Mouse (Mus musculus) stomach, embryonic 14.5 days (tissue): ENCODE data around the gene Fcgr1. TPM values are rescaled to one million over a fixed set of nuclear protein-coding genes. Genes with fewer than 3 reads are reported as not detected.
A peak's percentile ranks its signal among the peaks of the same experiment; 100 is the strongest.
"Not testable (repeated sequence)": the region's sequence is repeated elsewhere in the genome, so short reads cannot be mapped to it uniquely, and the experiment has no call there.

Experiments
- ATAC-seq: fragments of 200-750 bp; cut with Nextera tagmentation; 2 replicates; pipeline ENCODE4 v1.8.0; 2017; ENCODE audit warnings: low read depth, moderate TSS enrichment; ENCODE audit not compliant: insufficient number of reproducible peaks, insufficient read depth, low FRiP score
- H3K27ac ChIP-seq: fragments of 300-500 bp; sonication (generic); 2 replicates; pipeline ENCODE4 v1.5.1; 2014; ENCODE audit warnings: mild to moderate bottlenecking, low read length, moderate library complexity, mixed read lengths
- H3K27me3 ChIP-seq: fragments of 300-500 bp; sonication (generic); 2 replicates; pipeline ENCODE4 v1.6.1; 2014; ENCODE audit warnings: low read length, control low read depth, mixed read lengths; ENCODE audit not compliant: control insufficient read depth, insufficient read depth
- H3K36me3 ChIP-seq: fragments of 300-500 bp; sonication (generic); 2 replicates; pipeline ENCODE4 v1.6.1; 2014; ENCODE audit warnings: mild to moderate bottlenecking, control low read depth, low read length, moderate library complexity, mixed read lengths; ENCODE audit not compliant: control insufficient read depth, insufficient read depth
- H3K4me1 ChIP-seq: fragments of 300-500 bp; sonication (generic); 2 replicates; pipeline ENCODE4 v1.6.1; 2014; ENCODE audit warnings: low read length, control low read depth, mixed read lengths; ENCODE audit not compliant: control insufficient read depth, insufficient read depth
- H3K4me2 ChIP-seq: fragments of 300-500 bp; sonication (generic); replicated peaks from 2 replicates; pipeline ENCODE4 v1.6.1; 2014; ENCODE audit warnings: low read depth, low read length, control low read depth
- H3K4me3 ChIP-seq: fragments of 300-500 bp; sonication (generic); 2 replicates; pipeline ENCODE4 v1.5.1; 2014; ENCODE audit warnings: low read depth, low read length, control low read depth
- H3K9ac ChIP-seq: fragments of 300-500 bp; sonication (generic); replicated peaks from 2 replicates; pipeline ENCODE4 v1.6.1; 2014; ENCODE audit warnings: low read depth, mild to moderate bottlenecking, control low read depth, low read length, moderate library complexity, mixed read lengths
- H3K9me3 ChIP-seq: fragments of 300-500 bp; sonication (generic); 2 replicates; pipeline ENCODE4 v1.6.1; 2016; ENCODE audit warnings: low read depth, low read length, control low read depth; ENCODE audit not compliant: control insufficient read depth
- WGBS: fragments of 180-500 bp; shearing (Covaris S2); extraction: QIAGEN DNeasy Blood & Tissue Kit; methylation state at CpG from one replicate; pipeline ENCODE4 v1.1.7; 2014; 5-methylcytosine and 5-hydroxymethylcytosine counted together
- polyA plus RNA-seq: library from polyadenylated mRNA; unstranded; fragments of >200 nt; fragmentation: Nextera tagmentation; extraction: Ambion mirVana; gene quantifications from 2 replicates; pipeline ENCODE4 v1.2.1, GENCODE M21; 2014

Fcgr1 gene
- polyA plus RNA-seq, 1 experiment from 2014 or later: 3.8 TPM

DNA sequence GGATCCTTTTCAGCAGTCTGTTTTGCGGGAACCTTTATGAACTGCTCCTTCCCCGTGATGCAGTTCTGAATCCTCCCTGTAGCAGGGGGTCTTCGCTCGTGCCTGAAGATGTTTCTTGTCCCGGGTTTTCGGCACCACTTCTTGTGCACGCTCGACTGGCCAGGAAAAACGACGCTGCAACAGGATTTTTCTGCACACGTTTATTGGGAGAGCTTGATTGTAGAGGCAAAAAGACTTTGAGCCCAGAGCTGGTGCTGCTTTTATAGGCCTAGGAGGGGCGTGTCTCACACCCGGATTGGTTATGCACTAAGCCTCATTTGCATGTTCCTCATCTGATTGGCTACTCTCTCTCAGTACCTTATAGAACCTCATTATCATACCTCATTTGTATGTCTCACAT is 26.2 kb upstream of the Fcgr1 start:
- not testable (repeated sequence) for H3K4me3 ChIP-seq, H3K27ac ChIP-seq, ATAC-seq, H3K36me3 ChIP-seq, H3K4me2 ChIP-seq, H3K27me3 ChIP-seq, H3K9me3 ChIP-seq, H3K4me1 ChIP-seq, H3K9ac ChIP-seq
- 95% methylated on average over 11 of the region's 13 CpGs for WGBS

DNA sequence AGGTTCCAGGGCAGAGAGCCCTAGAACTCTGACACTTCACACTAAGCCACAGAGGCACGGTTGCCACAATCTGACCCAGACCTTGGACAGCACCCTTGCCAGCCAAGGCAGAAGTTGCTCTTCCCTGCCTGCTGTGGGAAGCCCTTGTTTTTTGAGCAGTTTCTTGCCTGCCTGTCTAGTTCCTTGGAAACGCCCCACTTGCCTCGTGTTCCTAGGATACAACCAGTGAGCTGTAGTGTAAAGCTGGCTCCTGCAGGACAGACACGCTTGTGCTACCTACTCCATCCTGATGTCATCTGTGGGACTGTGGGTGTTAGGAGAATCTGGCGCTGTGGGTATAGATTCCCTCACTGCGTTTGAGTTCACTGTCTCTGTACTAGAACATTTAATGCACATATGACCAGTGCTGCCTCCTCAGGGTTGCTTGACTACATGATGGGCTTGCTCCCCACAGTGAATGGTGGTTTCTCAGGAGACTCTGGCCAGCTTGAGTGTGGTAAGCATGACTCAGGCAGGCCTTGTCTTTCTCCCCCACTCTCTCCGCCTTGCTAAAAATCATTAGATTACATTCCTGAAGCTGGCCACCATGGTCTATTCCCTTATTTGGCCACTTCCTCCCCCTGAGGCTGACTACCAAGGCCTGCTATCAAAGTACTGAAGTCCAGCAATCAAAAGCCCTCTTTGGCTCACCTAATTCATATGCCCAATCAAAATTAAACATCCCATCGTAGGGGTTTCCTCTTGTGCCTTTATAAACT is 18.8 kb upstream of the Fcgr1 start:
- Histone ChIP-seq H3K4me2 (no peak overlapping the region), H3K9me3 (no peaks in the 10 kb centered on the region), H3K4me3 (no peak overlapping the region), H3K9ac (no peak overlapping the region), H3K27me3 (no peaks in the 10 kb centered on the region), H3K27ac (no peak overlapping the region), H3K4me1 (no peaks in the 10 kb centered on the region), H3K36me3 (no peaks in the 10 kb centered on the region)
- no peak for ATAC-seq
- 64% methylated on average over 8 of the region's 8 CpGs for WGBS

- Histone ChIP-seq H3K27me3 (no peaks in the 10 kb centered on the region), H3K4me3 (no peak overlapping the region), H3K4me1 (no peaks in the 10 kb centered on the region), H3K4me2 (no peak overlapping the region), H3K9ac (no peak overlapping the region), H3K27ac (no peak overlapping the region), H3K36me3 (no peaks in the 10 kb centered on the region), H3K9me3 (no peaks in the 10 kb centered on the region)
- no peak for ATAC-seq
- 43% methylated on average over 3 of the region's 3 CpGs for WGBS
Measured at GRCm38 (mm10) chr3:96309441-96309840, 15.7 kb upstream of the Fcgr1 start.

DNA sequence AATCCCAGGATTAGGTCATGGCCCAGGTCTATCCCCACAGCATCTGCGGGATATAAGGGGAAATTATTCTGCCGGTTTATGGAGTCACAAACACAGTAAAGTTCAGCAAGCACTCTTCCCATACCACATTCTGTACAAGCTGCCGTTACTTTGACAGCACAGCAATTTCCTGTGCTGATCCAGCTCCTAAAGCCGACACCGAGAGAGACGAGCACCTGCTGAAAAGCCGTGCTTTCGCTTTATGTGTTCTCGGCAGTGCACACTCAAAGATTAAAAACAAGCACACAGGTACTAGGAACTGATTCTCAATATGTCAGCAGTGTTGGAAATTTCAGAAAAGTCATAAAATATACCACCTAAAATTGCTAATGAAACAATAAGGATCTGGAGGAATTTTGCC is 12.7 kb upstream of the Fcgr1 start:
- Histone ChIP-seq H3K36me3 (no peaks in the 10 kb centered on the region), H3K9me3 (no peaks in the 10 kb centered on the region), H3K4me1 (no peaks in the 10 kb centered on the region), H3K4me2 (no peak overlapping the region), H3K27ac (no peak overlapping the region), H3K4me3 (no peak overlapping the region), H3K27me3 (no peaks in the 10 kb centered on the region), H3K9ac (no peak overlapping the region)
- 66% methylated on average over 9 of the region's 9 CpGs for WGBS
- ATAC-seq: no peak

DNA sequence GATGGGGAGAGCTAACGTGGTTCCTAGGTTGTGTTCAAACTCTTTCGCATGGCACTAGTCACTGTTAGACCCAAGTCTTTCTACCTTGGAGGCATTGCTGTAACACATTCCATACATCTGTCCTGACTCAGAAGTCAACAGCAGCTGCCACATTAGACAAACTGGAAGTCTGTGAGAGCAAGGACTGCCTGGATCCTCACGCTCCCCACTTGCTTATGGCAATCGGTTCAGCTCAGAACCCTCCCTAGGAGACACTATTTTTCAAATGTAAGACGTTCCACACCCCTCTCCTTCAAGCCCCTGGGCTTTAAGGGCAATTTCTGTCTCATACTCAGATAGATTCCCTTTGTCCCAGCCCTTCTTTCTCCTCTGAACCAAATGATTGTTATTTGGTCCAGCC is 8.3 kb upstream of the Fcgr1 start:
- Histone ChIP-seq H3K36me3 (no peaks in the 10 kb centered on the region), H3K27me3 (no peaks in the 10 kb centered on the region), H3K27ac (no peak overlapping the region), H3K4me2 (no peak overlapping the region), H3K4me3 (no peak overlapping the region), H3K4me1 (no peaks in the 10 kb centered on the region), H3K9ac (no peak overlapping the region), H3K9me3 (no peaks in the 10 kb centered on the region)
- no peak for ATAC-seq
- 81% methylated on average over 5 of the region's 5 CpGs for WGBS

DNA sequence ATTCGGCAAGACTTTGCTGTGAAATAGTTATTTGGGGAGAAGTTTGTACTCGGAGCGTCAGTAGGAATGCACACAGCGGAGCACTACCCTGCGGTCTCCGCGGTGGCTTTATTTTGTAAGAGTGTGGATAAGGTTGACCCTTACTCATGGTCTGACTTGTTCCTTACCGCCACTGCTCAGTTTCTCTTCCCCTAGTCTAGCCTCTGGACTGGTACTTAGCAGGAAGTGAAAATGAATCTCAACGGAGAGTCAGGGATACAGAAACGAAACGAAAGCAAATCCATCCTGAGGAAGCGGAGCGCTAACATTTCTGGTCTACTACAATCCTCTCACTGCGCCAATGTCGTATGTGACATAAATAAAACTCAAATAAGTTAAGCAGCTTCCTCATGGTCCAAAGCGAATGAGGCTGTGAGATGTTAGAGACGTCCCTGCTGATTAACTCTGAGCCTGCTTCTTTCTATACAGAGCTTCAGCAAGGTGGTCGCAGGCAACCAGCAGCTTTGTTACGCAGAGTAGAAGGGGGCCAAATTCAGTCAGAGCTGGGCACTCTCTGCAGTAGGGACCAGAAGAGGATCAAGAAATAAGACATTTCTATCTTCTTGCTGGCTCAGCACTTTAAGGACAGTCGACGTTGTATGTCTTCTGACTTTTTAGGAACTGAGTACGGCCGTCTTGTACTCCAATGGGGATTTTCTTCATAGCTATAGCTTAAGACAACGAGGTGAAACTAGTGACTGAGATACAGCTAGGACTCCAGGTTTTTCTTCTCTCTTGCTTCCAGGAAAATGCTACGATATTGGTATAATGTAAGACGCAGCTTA is 7.1 kb upstream of the Fcgr1 start:
- 66% methylated on average over 26 of the region's 26 CpGs for WGBS
- Histone ChIP-seq H3K36me3 (no peaks in the 10 kb centered on the region), H3K4me1 (no peaks in the 10 kb centered on the region), H3K27ac (no peak overlapping the region), H3K27me3 (no peaks in the 10 kb centered on the region), H3K9me3 (no peaks in the 10 kb centered on the region), H3K4me3 (peak overlapping the region; percentile 2; the same call in 1 of the 2 replicates), H3K4me2 (peak overlapping the region; percentile 25), H3K9ac (no peak overlapping the region)
- no peak for ATAC-seq

- no peak for ATAC-seq
Measured at GRCm38 (mm10) chr3:96299562-96299961, 5.8 kb upstream of the Fcgr1 start.

GRCm38 (mm10) chr3:96298360-96298759 is 4.6 kb upstream of the Fcgr1 start:
- Histone ChIP-seq H3K9me3 (no peaks in the 10 kb centered on the region), H3K4me3 (no peak overlapping the region), H3K36me3 (no peaks in the 10 kb centered on the region), H3K4me1 (no peaks in the 10 kb centered on the region), H3K9ac (no peak overlapping the region), H3K27me3 (no peaks in the 10 kb centered on the region), H3K27ac (no peak overlapping the region), H3K4me2 (no peak overlapping the region)
- 86% methylated on average over 4 of the region's 4 CpGs for WGBS
- no peak for ATAC-seq

More at GRCm38 (mm10) chr3:96299562-96299961, 5.8 kb upstream of the Fcgr1 start:
- no peaks in the 10 kb centered on the region for H3K27me3 ChIP-seq
- H3K4me3 ChIP-seq: no peak overlapping the region
- H3K4me2 ChIP-seq: no peak overlapping the region
- no peaks in the 10 kb centered on the region for H3K4me1 ChIP-seq
- no peak overlapping the region for H3K27ac ChIP-seq
- 98% methylated on average over 2 of the region's 2 CpGs for WGBS
- no peaks in the 10 kb centered on the region for H3K9me3 ChIP-seq
- no peaks in the 10 kb centered on the region for H3K36me3 ChIP-seq
- no peak overlapping the region for H3K9ac ChIP-seq
